Mouse (Mus musculus): Measurements from ENCODE around the gene Cyyr1. TPM values are rescaled to one million over a fixed set of nuclear protein-coding genes. Genes with fewer than 3 reads are reported as not detected.

The Cyyr1 gene
- polyA plus RNA-seq, 1 experiment = 1.9 TPM

GRCm38 (mm10) chr16:85429173-85429572 lies 124.0 kb downstream of the Cyyr1 start:
- no peaks in the 10 kb centered on the region for H3K27me3 ChIP-seq (ENCODE audit: control insufficient read depth, insufficient read depth, low read length)
- WGBS = 81% methylated on average over 3 of the region's 3 CpGs
- TF ChIP-seq CTCF (IDR thresholded peaks at IDR 0.05; ENCODE audit: extremely low read depth, insufficient read depth, insufficient read length, insufficient replicate concordance) (no peak), POLR2A (IDR thresholded peaks at IDR 0.05; ENCODE audit: low read depth, low read length) (no peak)
- H3K4me1 ChIP-seq (ENCODE audit: control insufficient read depth, insufficient read depth, insufficient read length) = no peaks in the 10 kb centered on the region
- H3K36me3 ChIP-seq (ENCODE audit: control insufficient read depth, insufficient read depth, low read length) = no peaks in the 10 kb centered on the region
- no peak for DNase-seq (ENCODE audit: low read depth in 1 of 2, low spot score in 2 of 2)
- no peak overlapping the region for H3K27ac ChIP-seq (ENCODE audit: insufficient read depth, low read length)
- H3K4me3 ChIP-seq (ENCODE audit: extremely low read depth, insufficient read depth, insufficient read length) = no peak overlapping the region

- Histone ChIP-seq H3K36me3 (ENCODE audit: control insufficient read depth, insufficient read depth, low read length) (no peaks in the 10 kb centered on the region), H3K27me3 (ENCODE audit: control insufficient read depth, insufficient read depth, low read length) (no peaks in the 10 kb centered on the region), H3K4me1 (ENCODE audit: control insufficient read depth, insufficient read depth, insufficient read length) (no peaks in the 10 kb centered on the region), H3K4me3 (ENCODE audit: extremely low read depth, insufficient read depth, insufficient read length) (no peak overlapping the region), H3K27ac (ENCODE audit: insufficient read depth, low read length) (no peak overlapping the region)
- 79% methylated on average over 2 of the region's 2 CpGs for WGBS
- DNase-seq (ENCODE audit: low read depth in 1 of 2, low spot score in 2 of 2) = no peak
- TF ChIP-seq CTCF (IDR thresholded peaks at IDR 0.05; ENCODE audit: extremely low read depth, insufficient read depth, insufficient read length, insufficient replicate concordance) (no peak), POLR2A (IDR thresholded peaks at IDR 0.05; ENCODE audit: low read depth, low read length) (no peak)
Measured at GRCm38 (mm10) chr16:85422889-85423288, 130.3 kb downstream of the Cyyr1 start.

DNA sequence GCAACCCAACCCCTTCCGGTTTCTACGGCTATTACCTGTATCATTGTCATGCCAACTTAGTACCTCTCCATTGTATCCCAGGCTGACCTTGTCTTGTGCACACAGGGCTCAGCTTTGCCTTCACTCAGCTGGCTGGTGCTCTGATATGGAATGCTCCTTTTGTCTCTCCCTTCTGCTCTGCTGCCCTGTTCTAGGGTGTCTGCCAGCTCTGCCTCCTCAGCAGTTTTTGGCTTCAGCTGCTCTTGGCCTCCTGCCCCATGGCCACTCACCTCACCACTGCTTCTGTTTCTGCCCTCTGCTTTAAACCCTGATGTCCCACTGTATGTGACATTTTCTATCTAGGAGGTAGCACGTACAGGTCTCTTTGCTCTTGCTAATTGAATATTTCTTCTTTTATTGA lies 137.8 kb downstream of the Cyyr1 start:
- Histone ChIP-seq H3K36me3 (ENCODE audit: control insufficient read depth, insufficient read depth, low read length) (no peaks in the 10 kb centered on the region), H3K4me3 (ENCODE audit: extremely low read depth, insufficient read depth, insufficient read length) (no peak overlapping the region), H3K4me1 (ENCODE audit: control insufficient read depth, insufficient read depth, insufficient read length) (no peaks in the 10 kb centered on the region), H3K27ac (ENCODE audit: insufficient read depth, low read length) (no peak overlapping the region), H3K27me3 (ENCODE audit: control insufficient read depth, insufficient read depth, low read length) (no peaks in the 10 kb centered on the region)
- DNase-seq (ENCODE audit: low read depth in 1 of 2, low spot score in 2 of 2) = no peak
- 86% methylated on average over 3 of the region's 3 CpGs for WGBS
- TF ChIP-seq CTCF (IDR thresholded peaks at IDR 0.05; ENCODE audit: extremely low read depth, insufficient read depth, insufficient read length, insufficient replicate concordance) = no peak
- no peak for TF ChIP-seq POLR2A (IDR thresholded peaks at IDR 0.05; ENCODE audit: low read depth, low read length)

- DNase-seq (ENCODE audit: low read depth in 1 of 2, low spot score in 2 of 2) = no peak
- TF ChIP-seq CTCF (IDR thresholded peaks at IDR 0.05; ENCODE audit: extremely low read depth, insufficient read depth, insufficient read length, insufficient replicate concordance) = no peak
- no peak for TF ChIP-seq POLR2A (IDR thresholded peaks at IDR 0.05; ENCODE audit: low read depth, low read length)
- no peaks in the 10 kb centered on the region for H3K4me1 ChIP-seq (ENCODE audit: control insufficient read depth, insufficient read depth, insufficient read length)
- no peaks in the 10 kb centered on the region for H3K36me3 ChIP-seq (ENCODE audit: control insufficient read depth, insufficient read depth, low read length)
- H3K27me3 ChIP-seq (ENCODE audit: control insufficient read depth, insufficient read depth, low read length) = no peaks in the 10 kb centered on the region
- WGBS = 35% methylated on average over 4 of the region's 4 CpGs
- H3K27ac ChIP-seq (ENCODE audit: insufficient read depth, low read length) = no peak overlapping the region
- no peak overlapping the region for H3K4me3 ChIP-seq (ENCODE audit: extremely low read depth, insufficient read depth, insufficient read length)
Measured at GRCm38 (mm10) chr16:85393430-85393948, 159.7 kb downstream of the Cyyr1 start.

- DNase-seq (ENCODE audit: low read depth in 1 of 2, low spot score in 2 of 2) = no peak
- Histone ChIP-seq H3K36me3 (ENCODE audit: control insufficient read depth, insufficient read depth, low read length) (no peaks in the 10 kb centered on the region), H3K27ac (ENCODE audit: insufficient read depth, low read length) (no peak overlapping the region), H3K27me3 (ENCODE audit: control insufficient read depth, insufficient read depth, low read length) (no peaks in the 10 kb centered on the region), H3K4me1 (ENCODE audit: control insufficient read depth, insufficient read depth, insufficient read length) (no peaks in the 10 kb centered on the region), H3K4me3 (ENCODE audit: extremely low read depth, insufficient read depth, insufficient read length) (no peak overlapping the region)
- TF ChIP-seq CTCF (IDR thresholded peaks at IDR 0.05; ENCODE audit: extremely low read depth, insufficient read depth, insufficient read length, insufficient replicate concordance) (no peak), POLR2A (IDR thresholded peaks at IDR 0.05; ENCODE audit: low read depth, low read length) (no peak)
- 66% methylated on average over 5 of the region's 5 CpGs for WGBS
Measured at GRCm38 (mm10) chr16:85386801-85387200, 166.4 kb downstream of the Cyyr1 start.

Other genes starting within 250 kb of the Cyyr1 start
- gene Adamts1, start 249.7 kb upstream of the Cyyr1 start, polyA plus RNA-seq (2012; rRNA removed) = 4.4 and 5.7 TPM in 2 replicates